Mouse (Mus musculus): Measurements from ENCODE around the gene Gucy2f.
A peak's percentile ranks its signal among the peaks of the same experiment; 100 is the strongest.
"Not testable (repeated sequence)": the region's sequence is repeated elsewhere in the genome, so short reads cannot be mapped to it uniquely, and the experiment has no call there.

The Gucy2f gene

GRCm38 (mm10) chrX:142196831-142197230, at the start of gene Gucy2f:
Gene Gucy2f, minus strand, starts transcription at chrX:142196931.
- no peak for DNase-seq (ENCODE audit: low read depth, low spot score)

- no peak for DNase-seq (ENCODE audit: low read depth, low spot score)
Measured at GRCm38 (mm10) chrX:142245682-142246327, 49.1 kb upstream of the Gucy2f start.

- DNase-seq (ENCODE audit: low read depth, low spot score): peak; percentile 3
Measured at GRCm38 (mm10) chrX:142237101-142237500, 40.4 kb upstream of the Gucy2f start.

- not testable (repeated sequence) for DNase-seq (ENCODE audit: low read depth, low spot score)
Measured at GRCm38 (mm10) chrX:142236146-142236545, 39.4 kb upstream of the Gucy2f start.

GRCm38 (mm10) chrX:142228769-142229158, 32.0 kb upstream of the Gucy2f start:
- peak; percentile 1 for DNase-seq (ENCODE audit: low read depth, low spot score)

- peak; percentile 79 for DNase-seq (ENCODE audit: low read depth, low spot score)
Measured at GRCm38 (mm10) chrX:142228055-142228768, 31.5 kb upstream of the Gucy2f start.

GRCm38 (mm10) chrX:142227398-142228054, 30.8 kb upstream of the Gucy2f start:
- DNase-seq (ENCODE audit: low read depth, low spot score): peak; percentile 73

GRCm38 (mm10) chrX:142226542-142226941, 29.8 kb upstream of the Gucy2f start, which contains the start of gene Nxt2:
Gene Nxt2, plus strand, starts transcription at chrX:142226770.
- DNase-seq (ENCODE audit: low read depth, low spot score): no peak

GRCm38 (mm10) chrX:142200295-142200694, 3.6 kb upstream of the Gucy2f start:
- DNase-seq (ENCODE audit: low read depth, low spot score): peak; percentile 58

GRCm38 (mm10) chrX:142195551-142195950, 1.2 kb downstream of the Gucy2f start:
- DNase-seq (ENCODE audit: low read depth, low spot score): no peak

GRCm38 (mm10) chrX:142194420-142194819, 2.3 kb downstream of the Gucy2f start:
- no peak for DNase-seq (ENCODE audit: low read depth, low spot score)

- no peak for DNase-seq (ENCODE audit: low read depth, low spot score)
Measured at GRCm38 (mm10) chrX:142190355-142190754, 6.4 kb downstream of the Gucy2f start.

- DNase-seq (ENCODE audit: low read depth, low spot score): no peak
Measured at GRCm38 (mm10) chrX:142189023-142189703, 7.6 kb downstream of the Gucy2f start.

- no peak for DNase-seq (ENCODE audit: low read depth, low spot score)
Measured at GRCm38 (mm10) chrX:142182026-142182425, 14.7 kb downstream of the Gucy2f start.

- DNase-seq (ENCODE audit: low read depth, low spot score): no peak
Measured at GRCm38 (mm10) chrX:142176981-142177380, 19.8 kb downstream of the Gucy2f start.

GRCm38 (mm10) chrX:142115779-142116178, 81.0 kb downstream of the Gucy2f start:
- no peak for DNase-seq (ENCODE audit: low read depth, low spot score)

- DNase-seq (ENCODE audit: low read depth, low spot score): no peak
Measured at GRCm38 (mm10) chrX:142111236-142111635, 85.5 kb downstream of the Gucy2f start.

GRCm38 (mm10) chrX:142096904-142097303, 99.8 kb downstream of the Gucy2f start:
- no peak for DNase-seq (ENCODE audit: low read depth, low spot score)

GRCm38 (mm10) chrX:142095579-142095978, 101.2 kb downstream of the Gucy2f start:
- no peak for DNase-seq (ENCODE audit: low read depth, low spot score)

- no peak for DNase-seq (ENCODE audit: low read depth, low spot score)
Measured at GRCm38 (mm10) chrX:142062585-142062984, 134.1 kb downstream of the Gucy2f start.

All from CD4-positive, CD25-positive, alpha-beta regulatory T cell, adult 2 months (primary cell).